Mouse (Mus musculus) ZHBTc4 (cell line): ENCODE results near the gene Gm6993.

Experiments
- DNase-seq: peaks from one replicate; pipeline ENCODE4 v3.0.0-alpha.2; 2011; ENCODE audit warnings: low read depth, low spot score

Gene Gm6993

DNA sequence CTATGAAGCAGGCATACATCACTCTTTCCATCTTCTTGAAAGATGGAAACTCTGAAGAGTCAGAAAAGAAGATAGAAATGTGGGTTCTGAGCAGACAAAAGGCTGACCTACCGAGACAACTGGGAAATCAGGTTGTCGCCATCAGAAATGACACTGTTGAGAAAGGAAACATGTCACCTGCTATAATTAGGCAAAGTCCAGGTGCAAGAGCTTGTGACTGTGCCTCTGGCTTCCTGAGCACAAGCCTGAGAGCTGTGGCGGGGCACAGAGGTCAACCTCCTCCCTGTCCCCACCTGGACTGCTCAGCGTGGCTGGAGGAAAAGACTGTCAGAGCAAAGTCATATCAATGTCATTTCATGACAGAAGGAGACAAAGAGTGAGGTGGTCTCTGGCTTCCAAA lies 772 bp upstream of the Gm6993 start:
- no peak for DNase-seq

DNA sequence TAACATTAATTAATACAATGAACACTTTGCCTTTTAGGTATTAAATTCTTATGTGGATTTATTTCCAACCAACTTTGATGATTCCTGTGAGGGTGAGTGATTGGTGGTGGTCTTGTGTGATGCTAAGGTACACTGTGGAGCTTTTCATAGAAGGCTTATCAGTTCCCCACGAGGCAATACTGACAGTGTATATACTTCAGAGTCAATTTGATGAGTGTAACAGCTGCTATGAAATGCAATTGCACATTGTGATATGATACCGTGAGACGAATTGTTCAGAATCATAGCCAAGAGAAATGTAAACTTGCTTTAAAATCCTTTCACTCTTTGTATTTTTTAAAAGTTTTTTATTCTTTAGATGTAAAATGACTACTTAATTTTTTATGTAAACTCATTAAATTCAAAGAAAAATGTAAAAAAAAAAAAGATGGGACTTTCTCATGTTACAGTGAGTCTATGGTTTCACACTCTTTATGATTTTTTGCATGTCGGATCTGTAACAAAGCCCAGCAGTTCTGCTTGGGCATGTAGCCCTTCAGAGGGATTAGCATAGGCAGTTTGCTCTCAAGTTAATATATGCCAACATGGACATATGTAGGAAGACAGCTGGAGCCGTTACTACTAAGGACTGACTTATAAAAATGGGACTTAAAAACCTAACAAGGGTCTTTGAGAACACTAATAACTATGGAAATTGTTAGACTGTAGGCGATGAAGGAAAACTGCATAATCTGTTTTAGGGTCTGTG lies 1.2 kb downstream of the Gm6993 start:
- DNase-seq, result no peak

DNA sequence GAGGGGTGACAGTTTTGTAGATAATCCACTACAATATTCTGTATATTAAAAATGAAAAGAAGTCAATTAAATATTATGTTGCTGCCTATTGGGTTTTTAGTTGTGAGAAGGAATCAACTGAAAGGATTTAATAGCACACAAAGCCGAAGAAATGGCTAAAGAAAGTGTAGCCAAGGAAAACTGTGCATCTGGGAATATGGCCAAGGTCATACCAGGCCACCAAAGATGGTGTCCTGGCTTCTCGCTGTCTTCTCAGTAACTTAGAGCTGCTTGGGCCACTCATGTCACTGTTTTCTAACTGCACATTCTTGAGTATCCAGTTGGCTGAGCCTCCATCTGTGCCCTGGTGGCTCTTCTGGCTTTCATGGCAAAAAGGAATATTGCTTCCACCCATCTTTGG lies 3.4 kb downstream of the Gm6993 start:
- no peak for DNase-seq

DNA sequence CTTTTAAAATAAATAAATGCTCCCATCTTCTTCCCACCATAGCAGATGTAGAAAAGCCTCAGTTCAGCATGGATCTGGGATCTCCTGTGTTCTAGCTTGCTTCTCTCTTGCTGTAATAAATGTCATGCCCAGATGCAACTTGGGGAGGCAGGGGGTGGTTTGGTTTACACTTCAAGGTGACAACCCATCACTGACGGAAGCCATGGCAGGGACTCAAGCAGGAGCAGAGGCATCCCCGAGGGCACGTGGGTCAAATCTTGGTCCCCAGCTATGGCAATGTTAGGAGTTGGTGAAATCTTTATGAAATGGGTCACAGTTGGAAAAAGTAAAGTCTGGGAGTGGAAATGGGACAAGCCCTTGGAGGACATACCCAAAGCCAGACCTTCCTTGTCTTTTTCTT lies 4.1 kb downstream of the Gm6993 start:
- no peak for DNase-seq

DNA sequence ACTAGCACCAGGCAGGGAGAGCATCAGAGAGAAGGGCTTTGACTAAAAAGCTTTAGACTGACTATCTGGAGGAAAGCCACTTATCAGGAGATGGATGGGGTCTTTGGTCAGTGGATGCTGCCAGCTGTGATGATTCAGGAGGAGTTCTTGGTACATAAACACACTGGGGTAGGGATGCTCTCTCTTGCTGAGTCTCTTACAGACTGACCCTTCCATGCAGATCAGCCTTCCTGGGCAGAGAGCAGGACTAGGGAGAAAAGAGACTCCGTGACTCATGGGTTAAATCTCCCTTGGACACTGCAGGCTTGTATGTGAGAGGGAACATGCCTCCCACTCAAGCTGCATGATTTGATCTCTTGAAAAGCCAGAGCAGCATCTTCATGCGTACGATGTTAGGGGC lies 5.6 kb downstream of the Gm6993 start:
- DNase-seq, result no peak

DNA sequence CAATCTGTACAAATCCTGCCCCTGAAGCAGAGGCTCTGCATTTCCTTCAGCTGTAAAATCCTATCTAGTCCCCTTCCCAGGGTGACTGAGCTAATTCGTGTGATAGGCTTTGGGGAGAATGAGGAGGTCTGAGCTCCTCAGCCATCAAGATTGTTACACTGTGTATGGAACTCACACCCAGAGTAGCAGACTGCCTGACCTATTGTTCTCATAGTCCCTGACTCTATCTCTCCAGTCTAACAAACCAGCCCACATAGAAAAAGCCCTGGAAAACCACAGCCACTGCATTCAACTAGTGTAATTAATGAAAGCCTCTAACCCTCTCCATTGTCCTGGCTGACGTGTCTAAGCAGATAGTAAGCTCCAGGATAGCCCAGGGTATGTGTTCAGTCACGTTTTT lies 6.0 kb downstream of the Gm6993 start:
- DNase-seq, result no peak

DNA sequence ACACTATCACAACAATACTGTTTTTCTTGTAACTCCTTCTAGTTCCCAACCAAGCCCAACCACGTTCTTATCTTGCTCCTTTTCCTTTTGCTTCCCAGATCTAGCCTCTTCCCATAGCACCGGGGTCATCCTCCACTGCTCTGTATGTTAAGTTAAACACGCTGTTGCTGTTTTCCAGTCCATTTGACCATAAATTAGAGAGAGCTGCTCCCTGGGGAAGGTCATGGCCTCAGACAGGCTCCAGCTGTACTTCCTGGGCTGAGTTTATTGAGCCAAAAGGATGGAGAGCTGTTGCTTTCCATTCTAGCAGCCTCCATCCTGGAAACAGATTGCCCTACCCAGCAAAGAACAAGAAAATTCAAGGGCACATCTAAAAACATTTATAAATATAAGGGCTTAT lies 7.6 kb downstream of the Gm6993 start:
- DNase-seq, result no peak

DNA sequence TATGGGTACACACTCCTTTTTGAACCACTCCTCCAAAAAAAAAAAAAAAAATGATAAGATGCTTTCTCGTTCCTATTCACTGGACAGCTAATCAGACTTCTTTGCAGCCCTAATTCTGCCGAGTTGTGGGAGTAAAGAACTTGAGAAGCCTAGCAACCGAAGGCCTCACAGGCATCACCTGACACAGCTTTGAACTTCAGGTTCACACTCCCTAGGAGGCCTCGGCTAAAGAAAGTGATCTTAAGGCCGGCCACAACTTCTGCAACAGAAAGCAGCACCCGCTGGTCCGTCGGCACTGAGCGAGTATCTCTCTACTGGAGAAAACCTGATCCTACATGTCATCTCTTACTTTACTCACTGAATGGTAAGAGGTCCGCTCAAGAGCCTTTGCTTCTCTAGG lies 8.1 kb downstream of the Gm6993 start:
- no peak for DNase-seq

DNA sequence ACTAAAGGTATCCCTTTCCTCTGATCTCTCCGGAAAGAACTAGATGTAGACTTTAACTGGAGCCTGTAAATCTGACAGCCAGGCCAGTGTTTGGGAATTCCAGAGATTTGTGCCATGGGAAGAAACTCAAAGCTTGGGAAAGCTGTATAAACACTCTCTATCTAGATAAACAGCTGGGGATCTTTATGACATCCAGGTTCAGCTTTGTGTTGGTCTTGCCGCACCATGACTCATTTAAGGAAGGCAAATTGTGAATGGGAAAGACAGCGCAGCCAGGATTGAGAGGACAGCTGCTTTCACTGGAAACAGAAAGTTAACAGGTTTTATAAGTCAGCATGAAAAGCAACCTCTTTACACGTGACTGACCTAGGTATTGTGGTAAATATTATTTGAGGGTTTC lies 11.7 kb downstream of the Gm6993 start:
- DNase-seq, result no peak

DNA sequence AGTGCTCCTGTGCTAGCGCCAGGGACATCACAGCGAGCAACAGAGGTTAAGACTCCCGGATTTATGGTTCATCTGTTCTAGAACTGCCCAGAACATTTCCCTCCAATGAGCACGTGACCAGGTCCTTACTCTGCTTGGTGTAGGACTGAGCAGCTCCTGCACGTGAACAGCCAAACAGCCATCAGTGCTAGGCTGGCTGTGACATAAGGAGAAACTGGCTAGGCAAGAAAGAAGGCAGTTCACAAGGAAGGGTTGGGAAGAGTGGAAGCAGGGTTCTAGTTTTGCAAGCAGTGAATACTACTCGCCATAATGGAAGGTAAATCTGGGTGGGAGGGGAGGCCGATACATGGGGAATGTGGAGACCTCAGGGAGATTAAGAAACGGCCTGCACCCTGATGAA lies 14.4 kb downstream of the Gm6993 start:
- no peak for DNase-seq

DNA sequence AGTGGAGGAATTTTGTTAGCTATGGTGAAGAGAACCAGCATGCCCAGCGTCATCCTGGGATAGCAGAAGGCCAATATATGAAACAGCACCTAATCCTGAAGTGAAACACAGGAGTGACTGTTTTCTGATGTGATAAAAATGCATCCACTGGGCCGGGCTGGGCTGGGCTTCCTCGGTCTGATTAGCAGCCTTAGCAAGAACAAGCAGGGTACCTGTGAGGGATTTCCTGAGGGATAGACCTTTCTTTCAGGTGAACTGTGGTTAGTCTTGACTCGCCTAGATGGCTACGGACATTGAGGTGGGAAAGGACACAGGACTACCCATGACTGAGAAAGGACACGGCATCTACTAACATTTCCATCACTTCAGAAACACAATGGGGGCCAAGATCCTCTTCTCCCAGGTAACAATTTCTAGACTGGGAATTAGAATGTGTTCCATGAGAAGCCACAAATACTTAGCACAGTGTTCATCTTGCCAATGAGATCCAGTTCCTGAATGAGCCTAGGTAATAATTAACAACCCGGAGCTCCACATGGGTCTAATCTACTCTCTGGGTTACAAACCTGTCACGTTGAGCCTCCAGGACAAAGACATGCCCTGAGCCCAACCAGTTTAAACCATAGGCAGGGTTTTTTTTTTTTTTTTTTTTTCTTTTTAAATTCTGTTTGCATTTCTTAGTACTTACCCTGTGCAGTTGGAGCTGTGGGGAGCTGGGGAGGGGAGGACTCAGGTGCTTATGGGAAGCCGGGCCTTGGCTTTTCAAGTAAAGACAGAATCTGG lies 15.7 kb downstream of the Gm6993 start:
- no peak for DNase-seq

DNA sequence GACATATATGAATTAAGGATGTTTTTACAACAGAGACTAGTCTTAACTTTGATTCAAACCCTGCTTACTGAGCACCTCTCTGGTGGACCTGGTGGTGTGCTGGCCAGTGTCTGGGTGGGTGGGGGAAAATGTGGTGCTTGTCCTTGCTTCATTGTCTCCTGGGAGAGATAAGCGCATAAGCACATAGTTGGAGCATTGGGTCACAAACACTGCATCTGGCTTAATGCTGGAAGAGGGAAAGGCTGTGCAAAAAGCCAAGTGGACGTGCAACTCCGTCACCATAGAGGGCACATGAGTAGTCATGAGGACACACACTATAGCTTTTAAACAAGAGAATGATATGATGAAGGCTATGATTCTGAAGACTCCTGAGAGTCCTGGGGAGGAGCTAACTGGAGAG lies 21.3 kb downstream of the Gm6993 start:
- DNase-seq, result no peak

DNA sequence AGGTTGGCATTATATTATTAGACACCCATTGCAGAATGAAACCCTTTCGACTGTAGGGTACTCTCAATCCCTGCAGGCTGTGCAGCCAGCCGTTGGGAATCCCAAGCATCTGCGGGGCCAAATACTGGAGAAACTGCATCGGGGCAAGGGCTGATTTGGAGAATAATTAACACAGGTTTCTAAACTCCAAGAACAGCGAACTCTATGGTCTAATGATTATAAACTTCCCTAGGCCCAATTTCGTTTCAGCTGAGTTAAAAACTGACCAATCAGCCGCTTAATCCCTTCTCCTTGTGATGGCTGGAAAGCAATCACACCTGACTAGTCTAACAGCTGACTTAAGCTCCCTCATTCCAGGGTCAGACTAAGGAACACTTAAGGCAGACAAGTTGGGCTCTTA lies 23.4 kb downstream of the Gm6993 start:
- no peak for DNase-seq

DNA sequence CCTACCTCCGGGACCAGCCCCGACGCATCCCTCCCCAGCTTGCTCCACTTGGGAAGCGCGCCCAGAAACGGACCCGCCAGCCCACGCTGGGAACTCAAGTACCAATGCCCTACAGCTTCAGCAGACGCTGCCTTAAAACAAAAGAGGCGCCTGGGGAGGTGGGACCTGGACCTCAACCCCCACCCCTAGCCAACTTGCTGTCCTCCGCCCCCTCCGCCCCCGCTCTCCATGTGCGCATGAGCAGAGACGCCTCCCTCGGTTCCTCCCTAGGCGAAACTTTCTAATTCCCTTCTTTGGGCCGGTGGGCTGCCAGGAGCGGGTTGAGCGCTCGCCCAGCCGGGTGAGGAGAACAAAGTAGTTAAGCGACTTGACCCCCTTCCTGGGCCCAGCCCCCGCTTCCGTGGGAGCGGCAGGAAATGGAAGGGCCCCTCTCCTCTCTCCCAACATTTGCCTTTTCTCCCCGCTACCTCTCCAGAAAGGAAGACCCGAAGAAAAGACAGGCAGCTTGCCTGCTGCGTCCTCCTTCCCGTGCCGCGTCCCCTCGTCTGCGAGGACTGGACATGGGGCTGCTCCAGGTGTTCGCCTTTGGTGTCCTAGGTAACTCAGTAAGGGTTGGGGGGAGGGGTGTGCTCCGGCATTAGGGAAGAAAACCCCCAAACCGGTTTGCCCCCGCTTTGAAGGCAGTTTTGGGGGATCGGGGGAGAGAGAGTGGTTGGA lies 24.6 kb downstream of the Gm6993 start, which contains the start of gene Lamb1:
Gene Lamb1 (plus strand): TSS at position 230 of the 717 bp plus-strand sequence.
- DNase-seq, result peak; percentile 82

DNA sequence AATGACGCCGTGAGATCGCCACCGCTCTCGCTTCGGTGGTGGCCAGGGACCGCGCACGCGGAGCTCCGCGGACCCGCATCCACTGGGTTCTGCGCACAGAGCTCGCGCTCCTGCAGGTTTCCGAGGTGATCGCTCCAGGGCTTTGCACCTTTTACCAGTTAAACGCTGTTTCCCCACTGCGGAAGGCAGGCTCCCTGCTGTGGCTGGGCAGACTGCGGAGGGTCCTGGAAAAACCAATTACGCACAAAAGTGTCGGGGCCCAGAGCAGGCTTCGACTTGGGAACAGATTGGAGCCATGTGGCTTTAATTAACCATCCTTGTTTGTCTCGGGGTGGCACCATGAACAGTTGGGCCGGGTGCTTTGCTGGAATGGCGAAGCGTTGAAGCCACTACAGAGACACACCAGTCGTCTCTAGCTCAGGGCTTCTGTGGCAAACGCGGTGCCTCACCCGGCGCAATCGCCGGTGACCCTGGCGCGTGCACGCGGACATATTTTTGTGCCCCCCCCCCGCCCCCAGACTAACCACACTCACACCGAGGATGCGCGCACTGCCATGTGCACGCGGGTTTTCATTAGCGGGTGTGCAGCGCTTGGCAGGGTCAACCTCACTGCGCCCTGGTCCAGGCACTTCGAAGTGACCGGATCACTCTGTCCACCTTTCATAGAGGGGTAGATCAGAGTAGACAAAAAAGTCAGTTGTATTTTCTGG lies 25.3 kb downstream of the Gm6993 start:
- DNase-seq, result peak; percentile 58

DNA sequence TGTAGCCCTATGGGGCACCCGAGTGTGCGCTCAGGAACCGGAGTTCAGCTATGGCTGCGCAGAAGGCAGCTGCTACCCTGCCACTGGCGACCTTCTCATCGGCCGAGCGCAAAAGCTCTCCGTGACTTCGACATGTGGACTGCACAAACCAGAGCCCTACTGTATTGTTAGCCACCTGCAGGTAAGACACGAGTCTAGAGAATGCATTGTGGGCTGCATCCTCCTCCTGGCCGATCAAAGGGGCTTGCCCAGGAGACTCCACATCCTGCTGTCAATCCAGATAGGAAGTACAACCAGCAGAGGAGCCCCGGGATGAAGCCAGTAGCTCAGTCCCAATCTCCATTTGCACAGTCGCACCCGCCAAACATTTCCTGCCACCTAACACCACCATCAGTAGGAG lies 26.1 kb downstream of the Gm6993 start:
- peak; percentile 39 for DNase-seq

DNA sequence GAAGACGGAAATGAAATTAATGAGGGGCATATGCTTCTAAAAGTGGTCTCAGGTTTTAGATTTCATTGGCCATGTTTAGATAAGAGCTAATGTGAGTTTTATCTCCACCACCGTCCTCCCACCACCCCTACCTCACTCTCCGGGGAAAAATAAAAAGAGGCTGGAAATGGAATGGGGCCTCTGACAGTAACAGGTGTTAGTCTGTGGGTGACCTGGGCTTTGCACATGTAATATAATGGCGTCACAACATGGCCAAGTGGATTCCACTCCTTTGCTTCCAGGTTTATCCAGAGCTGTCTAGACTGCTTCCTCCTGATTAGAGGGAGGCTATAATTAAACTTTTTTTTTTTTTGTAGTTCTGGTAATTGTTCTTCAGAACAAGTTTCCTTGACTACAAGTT lies 26.8 kb downstream of the Gm6993 start:
- DNase-seq, result no peak

DNA sequence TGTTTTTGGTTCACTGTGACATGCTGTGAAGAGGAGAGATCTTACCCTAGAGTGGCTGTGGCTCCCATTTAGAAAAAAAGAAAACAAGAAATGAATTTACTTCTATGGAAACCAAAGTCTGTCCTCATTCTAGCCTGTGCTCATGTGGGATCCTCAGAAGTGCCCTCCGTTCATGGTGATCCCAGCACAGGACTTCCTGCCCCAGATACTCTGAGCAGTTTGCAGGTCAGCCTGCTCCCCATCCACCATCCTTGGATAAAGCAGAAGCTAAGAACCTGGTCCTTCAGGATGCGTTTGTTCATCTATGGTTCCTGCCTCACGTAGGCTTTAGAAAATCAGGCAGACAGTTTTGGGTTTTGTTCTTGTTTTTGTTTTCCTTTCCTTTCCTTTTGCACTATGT lies 27.7 kb downstream of the Gm6993 start:
- DNase-seq, result no peak

DNA sequence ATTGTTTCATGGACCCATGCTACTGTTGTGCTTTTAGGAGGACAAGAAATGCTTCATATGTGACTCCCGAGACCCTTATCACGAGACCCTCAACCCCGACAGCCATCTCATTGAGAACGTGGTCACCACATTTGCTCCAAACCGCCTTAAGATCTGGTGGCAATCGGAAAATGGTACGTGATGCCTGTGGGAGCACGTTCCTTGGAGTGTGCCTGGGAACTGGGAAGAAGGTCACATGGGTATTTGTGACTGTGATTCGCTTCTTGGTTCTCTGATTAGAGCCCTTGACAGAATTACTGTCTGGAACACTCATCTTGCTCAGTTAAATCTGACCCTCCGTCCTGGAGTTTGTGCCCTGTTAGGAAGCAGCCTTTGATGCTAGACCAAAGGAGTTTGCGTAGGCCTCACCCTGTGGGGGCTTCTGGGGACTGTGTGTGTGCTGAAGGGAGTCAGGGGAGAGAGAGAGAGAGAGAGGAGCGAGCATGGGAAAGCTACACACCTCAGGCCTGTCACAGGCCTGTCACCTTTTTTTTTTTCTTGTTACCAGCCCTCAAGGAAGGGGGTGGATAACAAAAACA lies 28.5 kb downstream of the Gm6993 start:
- DNase-seq, result no peak

DNA sequence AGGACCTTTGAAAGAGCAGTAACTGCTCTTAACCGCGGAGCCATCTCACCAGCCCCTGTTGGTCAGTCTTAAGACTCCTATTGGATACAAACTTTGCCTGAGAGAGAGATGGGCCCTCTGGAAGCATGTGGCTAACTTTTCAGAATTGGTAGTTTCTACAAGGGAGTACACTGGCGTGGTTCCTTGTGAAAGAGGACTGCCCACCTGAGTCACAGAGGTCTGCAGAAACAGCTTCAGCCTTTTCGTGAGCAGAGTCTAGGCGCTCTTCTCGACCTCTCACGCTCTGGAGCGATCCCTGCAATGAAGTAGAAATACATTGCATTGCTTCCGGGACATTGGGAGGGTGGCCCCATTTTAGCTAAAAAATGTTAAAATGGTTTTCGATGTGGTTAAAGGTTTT lies 29.8 kb downstream of the Gm6993 start:
- DNase-seq, result no peak

DNA sequence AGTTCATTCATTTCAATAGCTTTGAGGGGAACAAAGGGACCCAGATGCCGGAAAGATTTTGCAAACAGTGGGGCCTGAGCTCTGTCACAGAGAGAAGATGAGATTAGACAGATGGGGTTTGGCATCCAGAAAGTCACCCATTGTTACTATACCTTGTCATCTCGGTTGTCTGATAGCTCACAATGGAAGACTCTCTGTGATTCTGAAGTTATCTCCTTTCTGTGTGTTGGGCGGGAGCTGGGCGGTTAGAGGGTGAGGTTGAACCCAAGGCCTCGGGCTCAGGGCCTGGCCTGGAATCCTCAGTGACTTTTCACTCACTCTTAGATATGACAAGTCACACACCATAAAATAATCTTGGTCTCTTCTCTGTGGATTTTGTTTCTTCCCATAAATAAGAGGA lies 30.2 kb downstream of the Gm6993 start:
- DNase-seq, result no peak
